Mouse (Mus musculus) liver, embryonic 14.5 days (tissue): Measurements from ENCODE around the gene Ifna2. TPM values are rescaled to one million over a fixed set of nuclear protein-coding genes. Genes with fewer than 3 reads are reported as not detected.

Experiments used
- ATAC-seq: fragments of 200-750 bp; cut with Nextera tagmentation; 2 replicates; pipeline ENCODE4 v1.8.0; 2017; ENCODE audit warnings: moderate number of reproducible peaks, mild to moderate bottlenecking, moderate library complexity; ENCODE audit not compliant: insufficient read depth
- DNase-seq, 3 experiments: peaks; one replicate each; pipeline ENCODE4 v3.0.0-alpha.2; 2012 to 2013; ENCODE audit warnings: low read depth in 3 of 3, low spot score in 3 of 3
- H3K27ac ChIP-seq: fragments of 300-500 bp; sonication (generic); 2 replicates; pipeline ENCODE4 v1.5.1; 2014; ENCODE audit warnings: moderate library complexity, mild to moderate bottlenecking, control low read depth, inconsistent platforms
- H3K27me3 ChIP-seq: fragments of 300-500 bp; sonication (generic); 2 replicates; pipeline ENCODE4 v1.6.1; 2014; ENCODE audit warnings: mild to moderate bottlenecking, low read length, moderate library complexity; ENCODE audit not compliant: control insufficient read depth, insufficient read depth
- H3K36me3 ChIP-seq: fragments of 300-500 bp; sonication (generic); replicated peaks from 2 replicates; pipeline ENCODE4 v1.6.1; 2014; ENCODE audit warnings: low read depth; ENCODE audit not compliant: control insufficient read depth, insufficient read depth
- H3K4me1 ChIP-seq, 2 experiments: fragments of 200-500 bp in 1 of 2; fragments of 300-500 bp in 1 of 2; sonication (generic) in 1 of 2; replicated peaks; 2 replicates each; pipeline ENCODE4 v1.6.1; 2012 to 2014; ENCODE audit warnings: antibody characterized with exemption in 1 of 2, inconsistent platforms in 1 of 2, low read length in 1 of 2; ENCODE audit not compliant: control insufficient read depth in 2 of 2, insufficient read depth in 2 of 2
- H3K4me2 ChIP-seq: fragments of 300-500 bp; sonication (generic); 2 replicates; pipeline ENCODE4 v1.6.1; 2014; ENCODE audit warnings: low read depth, mild to moderate bottlenecking, control low read depth, moderate library complexity
- H3K4me3 ChIP-seq, 2 experiments: fragments of 200-500 bp in 1 of 2; fragments of 300-500 bp in 1 of 2; sonication (generic) in 1 of 2; 2 replicates each; pipeline ENCODE4 v1.5.1; 2012 to 2014; ENCODE audit warnings: low read depth in 2 of 2, low read length in 2 of 2, mild to moderate bottlenecking in 2 of 2, control low read depth in 1 of 2, inconsistent platforms in 1 of 2, moderate library complexity in 1 of 2; ENCODE audit not compliant: insufficient read depth in 1 of 2
- H3K9ac ChIP-seq: fragments of 300-500 bp; sonication (generic); replicated peaks from 2 replicates; pipeline ENCODE4 v1.6.1; 2014; ENCODE audit warnings: mild to moderate bottlenecking, control low read depth, moderate library complexity
- H3K9me3 ChIP-seq: fragments of 300-500 bp; sonication (generic); 2 replicates; pipeline ENCODE4 v1.6.1; 2016; ENCODE audit warnings: low read length, mixed read lengths; ENCODE audit not compliant: control insufficient read depth
- CTCF ChIP-seq: IDR thresholded peaks from 2 replicates; pipeline ENCODE4 v1.5.1; 2016; ENCODE audit warnings: antibody characterized with exemption, low read depth, control low read depth
- EP300 ChIP-seq: IDR thresholded peaks from 2 replicates; pipeline ENCODE4 v1.6.1; 2016; ENCODE audit warnings: antibody characterized with exemption, low read depth
- WGBS: fragments of 180-500 bp; shearing (Covaris S2); extraction: QIAGEN DNeasy Blood & Tissue Kit; methylation state at CpG from one replicate; pipeline ENCODE4 v1.1.7; 2014; ENCODE audit not compliant: insufficient replicate concordance; 5-methylcytosine and 5-hydroxymethylcytosine counted together
- polyA plus RNA-seq, 2 experiments: library from polyadenylated mRNA; depleted of rRNA in 1 of 2; stranded (reverse) in 1 of 2; unstranded in 1 of 2; fragments of >200 nt; fragmentation: Nextera tagmentation in 1 of 2; extraction: Ambion mirVana in 1 of 2; gene quantifications; 2 replicates each; pipeline versions ENCODE4 v1.2.1 to v1.2.3; 2012 to 2014

Ifna2 gene
- polyA plus RNA-seq, 2 experiments: not detected

GRCm38 (mm10) chr4:88641077-88641831 is 42.5 kb downstream of the Ifna2 start:
- 17% methylated on average over 11 of the region's 11 CpGs for WGBS
- DNase-seq (peak; percentile 88 to 100 (median 100)), ATAC-seq (peak; percentile 77)
- no peak overlapping the region for H3K27ac ChIP-seq
- no peaks in the 10 kb centered on the region for H3K36me3 ChIP-seq
- H3K9ac ChIP-seq: no peak overlapping the region
- no peaks in the 10 kb centered on the region for H3K4me1 ChIP-seq
- TF ChIP-seq EP300 (no peak), CTCF (peak; percentile 76)
- H3K9me3 ChIP-seq: no peaks in the 10 kb centered on the region
- H3K4me3 ChIP-seq: peak overlapping the region; percentile 40 to 69; a peak in 3 of 4 replicates
- no peaks in the 10 kb centered on the region for H3K27me3 ChIP-seq
- H3K4me2 ChIP-seq: peak overlapping the region; percentile 40

GRCm38 (mm10) chr4:88640704-88641076 is 43.0 kb downstream of the Ifna2 start:
- WGBS: 46% methylated on average over 8 of the region's 8 CpGs
- no peaks in the 10 kb centered on the region for H3K9me3 ChIP-seq
- H3K27ac ChIP-seq: no peak overlapping the region
- DNase-seq: no peak
- peak overlapping the region; percentile 40 for H3K4me2 ChIP-seq
- H3K27me3 ChIP-seq: no peaks in the 10 kb centered on the region
- H3K4me3 ChIP-seq: peak overlapping the region; percentile 40 to 69; a peak in 3 of 4 replicates
- no peak overlapping the region for H3K9ac ChIP-seq
- H3K36me3 ChIP-seq: no peaks in the 10 kb centered on the region
- TF ChIP-seq CTCF: no peak
- TF ChIP-seq EP300: no peak
- ATAC-seq: no peak
- no peaks in the 10 kb centered on the region for H3K4me1 ChIP-seq

- 63% methylated on average over 4 of the region's 4 CpGs for WGBS
Observed at GRCm38 (mm10) chr4:88634311-88634710, 49.4 kb downstream of the Ifna2 start, which contains the start of gene C87499. Gene C87499, minus strand, starts transcription at chr4:88634411.

More at GRCm38 (mm10) chr4:88634311-88634710, 49.4 kb downstream of the Ifna2 start, which contains the start of gene C87499:
- Histone ChIP-seq H3K4me1 (no peaks in the 10 kb centered on the region), H3K27ac (no peak within 1 kb of the TSS), H3K9ac (no peak within 1 kb of the TSS), H3K36me3 (no peaks in the 10 kb centered on the region), H3K4me3 (no peak within 1 kb of the TSS), H3K27me3 (no peaks in the 10 kb centered on the region), H3K9me3 (no peaks in the 10 kb centered on the region), H3K4me2 (no peak within 1 kb of the TSS)
- no peak for TF ChIP-seq EP300
- TF ChIP-seq CTCF: no peak
- no peak for ATAC-seq
- DNase-seq: no peak

Other genes with a start within 250 kb of the Ifna2 start
Only the 30 nearest of the 33 such genes appear.
- not detected in 2 replicates for gene Ifnb1, start 161.1 kb downstream of the Ifna2 start, polyA plus RNA-seq (2012; rRNA removed)
- not detected in 2 replicates for gene Ifnb1, start 161.1 kb downstream of the Ifna2 start, polyA plus RNA-seq (2014; fragmentation: Nextera tagmentation; extraction: Ambion mirVana)
- not detected in 2 replicates for gene Ifna15, start 125.7 kb downstream of the Ifna2 start, polyA plus RNA-seq (2012; rRNA removed)
- not detected in 2 replicates for gene Ifna15, start 125.7 kb downstream of the Ifna2 start, polyA plus RNA-seq (2014; fragmentation: Nextera tagmentation; extraction: Ambion mirVana)
- gene Ifna14, start 112.1 kb downstream of the Ifna2 start, polyA plus RNA-seq (2012; rRNA removed): not detected in 2 replicates
- not detected in 2 replicates for gene Ifna14, start 112.1 kb downstream of the Ifna2 start, polyA plus RNA-seq (2014; fragmentation: Nextera tagmentation; extraction: Ambion mirVana)
- not detected in 2 replicates for gene Ifna9, start 91.5 kb downstream of the Ifna2 start, polyA plus RNA-seq (2012; rRNA removed)
- not detected in 2 replicates for gene Ifna9, start 91.5 kb downstream of the Ifna2 start, polyA plus RNA-seq (2014; fragmentation: Nextera tagmentation; extraction: Ambion mirVana)
- gene Ifna12, start 80.5 kb downstream of the Ifna2 start, polyA plus RNA-seq (2012; rRNA removed): not detected in 2 replicates
- not detected in 2 replicates for gene Ifna12, start 80.5 kb downstream of the Ifna2 start, polyA plus RNA-seq (2014; fragmentation: Nextera tagmentation; extraction: Ambion mirVana)
- gene C87499, start 49.5 kb downstream of the Ifna2 start, polyA plus RNA-seq (2012; rRNA removed): not detected in 2 replicates
- not detected in 2 replicates for gene C87499, start 49.5 kb downstream of the Ifna2 start, polyA plus RNA-seq (2014; fragmentation: Nextera tagmentation; extraction: Ambion mirVana)
- gene Ifna13, start 39.5 kb downstream of the Ifna2 start, polyA plus RNA-seq (2012; rRNA removed): not detected in 2 replicates
- not detected in 2 replicates for gene Ifna13, start 39.5 kb downstream of the Ifna2 start, polyA plus RNA-seq (2014; fragmentation: Nextera tagmentation; extraction: Ambion mirVana)
- not detected in 2 replicates for gene Ifna16, start 7.0 kb downstream of the Ifna2 start, polyA plus RNA-seq (2012; rRNA removed)
- gene Ifna16, start 7.0 kb downstream of the Ifna2 start, polyA plus RNA-seq (2014; fragmentation: Nextera tagmentation; extraction: Ambion mirVana): not detected in 2 replicates
- gene Ifnab, start 7.4 kb upstream of the Ifna2 start, polyA plus RNA-seq (2012; rRNA removed): not detected in 2 replicates
- not detected in 2 replicates for gene Ifnab, start 7.4 kb upstream of the Ifna2 start, polyA plus RNA-seq (2014; fragmentation: Nextera tagmentation; extraction: Ambion mirVana)
- gene Gm26566, start 37.9 kb upstream of the Ifna2 start, polyA plus RNA-seq (2012; rRNA removed): 0.08 and 0.13 TPM in 2 replicates
- gene Gm26566, start 37.9 kb upstream of the Ifna2 start, polyA plus RNA-seq (2014; fragmentation: Nextera tagmentation; extraction: Ambion mirVana): 0.24 and 0.43 TPM in 2 replicates
- 6.4 and 9.1 TPM in 2 replicates for gene Klhl9, start 38.6 kb upstream of the Ifna2 start, polyA plus RNA-seq (2012; rRNA removed)
- gene Klhl9, start 38.6 kb upstream of the Ifna2 start, polyA plus RNA-seq (2014; fragmentation: Nextera tagmentation; extraction: Ambion mirVana): 26.5 and 28.1 TPM in 2 replicates
- not detected in 2 replicates for gene Gm13271, start 71.0 kb upstream of the Ifna2 start, polyA plus RNA-seq (2012; rRNA removed)
- not detected in 2 replicates for gene Gm13271, start 71.0 kb upstream of the Ifna2 start, polyA plus RNA-seq (2014; fragmentation: Nextera tagmentation; extraction: Ambion mirVana)
- gene Gm13283, start 76.2 kb upstream of the Ifna2 start, polyA plus RNA-seq (2012; rRNA removed): 0.02 TPM in 1 of 2 replicates, not detected in the other
- 0.15 TPM in 1 of 2 replicates, not detected in the other for gene Gm13283, start 76.2 kb upstream of the Ifna2 start, polyA plus RNA-seq (2014; fragmentation: Nextera tagmentation; extraction: Ambion mirVana)
- gene Gm13290, start 89.9 kb upstream of the Ifna2 start, polyA plus RNA-seq (2012; rRNA removed): not detected in 2 replicates
- 0.14 TPM in 1 of 2 replicates, not detected in the other for gene Gm13290, start 89.9 kb upstream of the Ifna2 start, polyA plus RNA-seq (2014; fragmentation: Nextera tagmentation; extraction: Ambion mirVana)
- gene Gm13289, start 93.0 kb upstream of the Ifna2 start, polyA plus RNA-seq (2012; rRNA removed): not detected in 2 replicates
- gene Gm13289, start 93.0 kb upstream of the Ifna2 start, polyA plus RNA-seq (2014; fragmentation: Nextera tagmentation; extraction: Ambion mirVana): not detected in 2 replicates
- not detected in 2 replicates for gene Gm13272, start 95.9 kb upstream of the Ifna2 start, polyA plus RNA-seq (2012; rRNA removed)
- gene Gm13272, start 95.9 kb upstream of the Ifna2 start, polyA plus RNA-seq (2014; fragmentation: Nextera tagmentation; extraction: Ambion mirVana): not detected in 2 replicates
- not detected in 2 replicates for gene Ifnz, start 98.2 kb upstream of the Ifna2 start, polyA plus RNA-seq (2012; rRNA removed)
- gene Ifnz, start 98.2 kb upstream of the Ifna2 start, polyA plus RNA-seq (2014; fragmentation: Nextera tagmentation; extraction: Ambion mirVana): not detected in 2 replicates
- not detected in 2 replicates for gene Gm13276, start 101.8 kb upstream of the Ifna2 start, polyA plus RNA-seq (2012; rRNA removed)
- gene Gm13276, start 101.8 kb upstream of the Ifna2 start, polyA plus RNA-seq (2014; fragmentation: Nextera tagmentation; extraction: Ambion mirVana): not detected in 2 replicates
- gene Gm13277, start 104.7 kb upstream of the Ifna2 start, polyA plus RNA-seq (2012; rRNA removed): not detected in 2 replicates
- gene Gm13277, start 104.7 kb upstream of the Ifna2 start, polyA plus RNA-seq (2014; fragmentation: Nextera tagmentation; extraction: Ambion mirVana): not detected in 2 replicates
- gene Gm13278, start 107.6 kb upstream of the Ifna2 start, polyA plus RNA-seq (2012; rRNA removed): not detected in 2 replicates
- not detected in 2 replicates for gene Gm13278, start 107.6 kb upstream of the Ifna2 start, polyA plus RNA-seq (2014; fragmentation: Nextera tagmentation; extraction: Ambion mirVana)
- gene Gm13275, start 110.6 kb upstream of the Ifna2 start, polyA plus RNA-seq (2012; rRNA removed): not detected in 2 replicates
- not detected in 2 replicates for gene Gm13275, start 110.6 kb upstream of the Ifna2 start, polyA plus RNA-seq (2014; fragmentation: Nextera tagmentation; extraction: Ambion mirVana)
- gene Gm13279, start 113.5 kb upstream of the Ifna2 start, polyA plus RNA-seq (2012; rRNA removed): not detected in 2 replicates
- gene Gm13279, start 113.5 kb upstream of the Ifna2 start, polyA plus RNA-seq (2014; fragmentation: Nextera tagmentation; extraction: Ambion mirVana): not detected in 2 replicates
- gene Gm13285, start 115.8 kb upstream of the Ifna2 start, polyA plus RNA-seq (2012; rRNA removed): not detected in 2 replicates
- 0.14 TPM in 1 of 2 replicates, not detected in the other for gene Gm13285, start 115.8 kb upstream of the Ifna2 start, polyA plus RNA-seq (2014; fragmentation: Nextera tagmentation; extraction: Ambion mirVana)
- gene Gm13287, start 119.3 kb upstream of the Ifna2 start, polyA plus RNA-seq (2012; rRNA removed): not detected in 2 replicates
- gene Gm13287, start 119.3 kb upstream of the Ifna2 start, polyA plus RNA-seq (2014; fragmentation: Nextera tagmentation; extraction: Ambion mirVana): not detected in 2 replicates
- gene Gm13288, start 121.6 kb upstream of the Ifna2 start, polyA plus RNA-seq (2012; rRNA removed): not detected in 2 replicates
- not detected in 2 replicates for gene Gm13288, start 121.6 kb upstream of the Ifna2 start, polyA plus RNA-seq (2014; fragmentation: Nextera tagmentation; extraction: Ambion mirVana)
- not detected in 2 replicates for gene Ifna7, start 132.3 kb upstream of the Ifna2 start, polyA plus RNA-seq (2012; rRNA removed)
- gene Ifna7, start 132.3 kb upstream of the Ifna2 start, polyA plus RNA-seq (2014; fragmentation: Nextera tagmentation; extraction: Ambion mirVana): not detected in 2 replicates
- gene Ifna11, start 136.0 kb upstream of the Ifna2 start, polyA plus RNA-seq (2012; rRNA removed): not detected in 2 replicates
- gene Ifna11, start 136.0 kb upstream of the Ifna2 start, polyA plus RNA-seq (2014; fragmentation: Nextera tagmentation; extraction: Ambion mirVana): not detected in 2 replicates
- gene Ifna6, start 143.5 kb upstream of the Ifna2 start, polyA plus RNA-seq (2012; rRNA removed): not detected in 2 replicates
- gene Ifna6, start 143.5 kb upstream of the Ifna2 start, polyA plus RNA-seq (2014; fragmentation: Nextera tagmentation; extraction: Ambion mirVana): not detected in 2 replicates
- gene Ifna5, start 151.6 kb upstream of the Ifna2 start, polyA plus RNA-seq (2012; rRNA removed): not detected in 2 replicates
- not detected in 2 replicates for gene Ifna5, start 151.6 kb upstream of the Ifna2 start, polyA plus RNA-seq (2014; fragmentation: Nextera tagmentation; extraction: Ambion mirVana)
- gene Ifna4, start 157.9 kb upstream of the Ifna2 start, polyA plus RNA-seq (2012; rRNA removed): not detected in 2 replicates
- not detected in 2 replicates for gene Ifna4, start 157.9 kb upstream of the Ifna2 start, polyA plus RNA-seq (2014; fragmentation: Nextera tagmentation; extraction: Ambion mirVana)